Mouse (Mus musculus) MEL (cell line): ENCODE measurements around the gene Cox8c. TPM values are rescaled to one million over a fixed set of nuclear protein-coding genes. Genes with fewer than 3 reads are reported as not detected.

Experiments
- DNase-seq: peaks from one replicate; pipeline ENCODE4 v3.0.0; 2011; ENCODE audit warnings: low read depth, low spot score
- H3K27ac ChIP-seq: 2 replicates; pipeline ENCODE4 v1.5.1; 2012; ENCODE audit warnings: low read depth, mild to moderate bottlenecking, control low read depth, low read length, moderate library complexity; ENCODE audit not compliant: control insufficient read depth
- H3K27me3 ChIP-seq, 2 experiments: fragments of 150-350 bp in 1 of 2; sonication (generic) in 1 of 2; 2 replicates each; pipeline ENCODE4 v1.6.1; 2012; ENCODE audit warnings: low read length in 2 of 2, mild to moderate bottlenecking in 2 of 2, improper control_type of control experiment in 1 of 2, moderate library complexity in 1 of 2; ENCODE audit not compliant: insufficient read depth in 2 of 2, control insufficient read depth in 1 of 2
- H3K36me3 ChIP-seq, 2 experiments: 2 replicates each; pipeline ENCODE4 v1.6.1; 2012 to 2014; ENCODE audit warnings: low read length in 2 of 2, improper control_type of control experiment in 1 of 2, inconsistent platforms in 1 of 2, mild to moderate bottlenecking in 1 of 2; ENCODE audit not compliant: insufficient read depth in 2 of 2, control insufficient read depth in 1 of 2
- H3K4me1 ChIP-seq, 2 experiments: fragments of 150-350 bp in 1 of 2; sonication (generic) in 1 of 2; 2 replicates each; pipeline ENCODE4 v1.6.1; 2012; ENCODE audit warnings: low read length in 2 of 2, improper control_type of control experiment in 1 of 2, mild to moderate bottlenecking in 1 of 2; ENCODE audit not compliant: insufficient read depth in 2 of 2, control insufficient read depth in 1 of 2
- H3K4me3 ChIP-seq, 2 experiments: fragments of 150-350 bp in 1 of 2; sonication (generic) in 1 of 2; 2 replicates each; pipeline ENCODE4 v1.5.1; 2012; ENCODE audit warnings: low read depth in 2 of 2, low read length in 2 of 2, mild to moderate bottlenecking in 2 of 2, moderate library complexity in 2 of 2, control low read depth in 1 of 2, improper control_type of control experiment in 1 of 2; ENCODE audit not compliant: control insufficient read depth in 1 of 2, insufficient read depth in 1 of 2
- H3K79me2 ChIP-seq: 2 replicates; pipeline ENCODE4 v1.6.1; 2012; ENCODE audit warnings: mild to moderate bottlenecking, low read length, moderate library complexity; ENCODE audit not compliant: control insufficient read depth, poor library complexity, insufficient read depth
- H3K9ac ChIP-seq: 2 replicates; pipeline ENCODE4 v1.6.1; 2012; ENCODE audit warnings: low read depth, mild to moderate bottlenecking, control low read depth, low read length, moderate library complexity; ENCODE audit not compliant: control insufficient read depth, poor library complexity, severe bottlenecking
- H3K9me3 ChIP-seq: fragments of 150-350 bp; sonication (generic); replicated peaks from 2 replicates; pipeline ENCODE4 v1.6.1; 2012; ENCODE audit warnings: mild to moderate bottlenecking, low read length, improper control_type of control experiment, moderate library complexity; ENCODE audit not compliant: insufficient read depth
- CTCF ChIP-seq, 3 experiments: IDR thresholded peaks in 2 of 3; conservative IDR thresholded peaks in 1 of 3; 2 replicates each; pipeline ENCODE4 v1.5.1; 2011 to 2012; ENCODE audit warnings: low read length in 3 of 3, low read depth in 2 of 3, mild to moderate bottlenecking in 2 of 3, improper control_type of control experiment in 1 of 3, inconsistent platforms in 1 of 3, mixed read lengths in 1 of 3, moderate library complexity in 1 of 3; ENCODE audit not compliant: control insufficient read depth in 1 of 3, insufficient read depth in 1 of 3, poor library complexity in 1 of 3, severe bottlenecking in 1 of 3
- E2F4 ChIP-seq: IDR thresholded peaks from 2 replicates; pipeline ENCODE4 v1.6.1; 2011; ENCODE audit warnings: low read depth, low read length, improper control_type of control experiment, borderline replicate concordance
- ELF1 ChIP-seq: IDR thresholded peaks from 2 replicates; pipeline ENCODE4 v1.6.1; 2014; ENCODE audit warnings: low read depth, mild to moderate bottlenecking, inconsistent platforms, low read length, improper control_type of control experiment, moderate library complexity
- ETS1 ChIP-seq: IDR thresholded peaks from 2 replicates; pipeline ENCODE4 v1.6.1; 2012; ENCODE audit warnings: low read depth, mild to moderate bottlenecking, inconsistent platforms, low read length, improper control_type of control experiment, moderate library complexity
- JUND ChIP-seq: IDR thresholded peaks from 2 replicates; pipeline ENCODE4 v1.6.1; 2011; ENCODE audit warnings: low read depth, mild to moderate bottlenecking, improper control_type of control experiment, low read length
- MAX ChIP-seq: IDR thresholded peaks from 2 replicates; pipeline ENCODE4 v1.6.1; 2011; ENCODE audit warnings: low read length, improper control_type of control experiment
- MXI1 ChIP-seq: IDR thresholded peaks from 2 replicates; pipeline ENCODE4 v1.6.1; 2011; ENCODE audit warnings: mild to moderate bottlenecking, low read depth, low read length, improper control_type of control experiment
- NELFE ChIP-seq: IDR thresholded peaks from 2 replicates; pipeline ENCODE4 v1.6.1; 2011; ENCODE audit warnings: low read depth, low read length, improper control_type of control experiment
- NRF1 ChIP-seq: IDR thresholded peaks from 2 replicates; pipeline ENCODE4 v1.6.1; 2014; ENCODE audit warnings: low read depth, mild to moderate bottlenecking, inconsistent platforms, low read length, improper control_type of control experiment, moderate library complexity; ENCODE audit not compliant: poor library complexity, insufficient read depth, severe bottlenecking
- POLR2A ChIP-seq, 2 experiments: IDR thresholded peaks; 2 replicates each; pipeline ENCODE4 v1.6.1; 2011 to 2012; ENCODE audit warnings: low read length in 2 of 2, mild to moderate bottlenecking in 2 of 2, control low read depth in 1 of 2, improper control_type of control experiment in 1 of 2, low read depth in 1 of 2, moderate library complexity in 1 of 2; ENCODE audit not compliant: control insufficient read depth in 1 of 2, insufficient read depth in 1 of 2, poor library complexity in 1 of 2
- POLR2AphosphoS2 ChIP-seq: IDR thresholded peaks from 2 replicates; pipeline ENCODE4 v1.6.1; 2011; ENCODE audit warnings: low read length, improper control_type of control experiment
- RCOR1 ChIP-seq: IDR thresholded peaks from 2 replicates; pipeline ENCODE4 v1.6.1; 2012; ENCODE audit warnings: low read depth, mild to moderate bottlenecking, inconsistent platforms, low read length, improper control_type of control experiment
- TBP ChIP-seq: IDR thresholded peaks from 2 replicates; pipeline ENCODE4 v1.8.0; 2011; ENCODE audit warnings: low read depth, low read length, improper control_type of control experiment
- USF1 ChIP-seq: IDR thresholded peaks from 2 replicates; pipeline ENCODE4 v1.6.1; 2014; ENCODE audit warnings: low read depth, mild to moderate bottlenecking, inconsistent platforms, low read length, improper control_type of control experiment, moderate library complexity
- ZC3H11A ChIP-seq: IDR thresholded peaks from 2 replicates; pipeline ENCODE4 v1.6.1; 2012; ENCODE audit warnings: low read depth, mild to moderate bottlenecking, inconsistent platforms, low read length, improper control_type of control experiment
- ZNF384 ChIP-seq: IDR thresholded peaks from 2 replicates; pipeline ENCODE4 v1.6.1; 2012; ENCODE audit warnings: low read depth, mild to moderate bottlenecking, inconsistent platforms, low read length, improper control_type of control experiment
- polyA plus RNA-seq, 2 experiments: library from polyadenylated mRNA; stranded (reverse) in 1 of 2; unstranded in 1 of 2; fragments of >175 nt in 1 of 2; fragments of >200 nt in 1 of 2; gene quantifications; 2 replicates each; pipeline versions ENCODE4 v1.2.1 to v1.2.4; 2012; ENCODE audit warnings: low replicate concordance in 2 of 2, low read depth in 1 of 2; ENCODE audit not compliant: insufficient read length in 2 of 2, insufficient read depth in 1 of 2, missing spikeins in 1 of 2
- total RNA-seq: library from RNA; depleted of rRNA; stranded (reverse); fragments of 300-350 nt; gene quantifications from 2 replicates; pipeline ENCODE4 v1.2.3, GENCODE M21; 2012; rRNA removed

Gene Cox8c
- total and polyA plus RNA-seq, 3 experiments: not detected

GRCm38 (mm10) chr12:102948778-102949394 lies 49.8 kb downstream of the Cox8c start, which contains the start of gene Unc79:
Gene Unc79 (plus strand): TSS chr12:102948859.
- Histone ChIP-seq H3K9me3 (no peaks in the 10 kb centered on the region), H3K4me3 (no peak within 1 kb of the TSS), H3K27me3 (no peaks in the 10 kb centered on the region), H3K27ac (no peak within 1 kb of the TSS), H3K4me1 (no peaks in the 10 kb centered on the region), H3K79me2 (no peaks in the 10 kb centered on the region), H3K36me3 (no peaks in the 10 kb centered on the region), H3K9ac (no peak within 1 kb of the TSS)
- TF ChIP-seq POLR2A (IDR thresholded peaks at IDR 0.05; ENCODE audit: control insufficient read depth in 1 of 2, insufficient read depth in 1 of 2, low read depth in 1 of 2, low read length in 2 of 2, poor library complexity in 1 of 2) (no peak), MAX (no peak), CTCF (IDR thresholded peaks at IDR 0.05 in 2 of 3, conservative IDR thresholded peaks at IDR 0.05 in 1 of 3; ENCODE audit: control insufficient read depth in 1 of 3, insufficient read depth in 1 of 3, low read depth in 2 of 3, low read length in 3 of 3, poor library complexity in 1 of 3, severe bottlenecking in 1 of 3) (no peak), MXI1 (no peak), POLR2AphosphoS2 (no peak), ELF1 (no peak), NRF1 (no peak), RCOR1 (no peak), TBP (no peak), ZC3H11A (no peak), NELFE (no peak)
- no peak for DNase-seq

- Histone ChIP-seq H3K27me3 (no peaks in the 10 kb centered on the region), H3K4me1 (no peaks in the 10 kb centered on the region), H3K27ac (no peak overlapping the region), H3K4me3 (no peak overlapping the region), H3K36me3 (no peaks in the 10 kb centered on the region), H3K9ac (no peak overlapping the region), H3K79me2 (no peaks in the 10 kb centered on the region), H3K9me3 (no peaks in the 10 kb centered on the region)
- TF ChIP-seq JUND (no peak), ZNF384 (no peak), E2F4 (no peak), ZC3H11A (no peak), USF1 (no peak), ETS1 (no peak)
- no peak for DNase-seq
Observed at GRCm38 (mm10) chr12:102949395-102950208, 50.5 kb downstream of the Cox8c start.

Other genes starting within 250 kb of the Cox8c start
- 10.5 and 12.0 TPM in 2 replicates for gene Itpk1, start 194.4 kb upstream of the Cox8c start, total RNA-seq
- gene Itpk1, start 194.4 kb upstream of the Cox8c start, polyA plus RNA-seq: 10 to 100 TPM in 1 of 2 experiments, not detected in 1; 25.7 TPM
- 8.4 and 9.4 TPM in 2 replicates for gene Moap1, start 155.7 kb upstream of the Cox8c start, total RNA-seq
- gene Moap1, start 155.7 kb upstream of the Cox8c start, polyA plus RNA-seq: 1 to 10 TPM in 1 of 2 experiments, not detected in 1; 8.2 TPM
- 9.0 and 9.3 TPM in 2 replicates for gene Tmem251, start 155.6 kb upstream of the Cox8c start, total RNA-seq
- 10 to 100 TPM; 11.4 to 57.5 TPM for gene Tmem251, start 155.6 kb upstream of the Cox8c start, polyA plus RNA-seq
- not detected in 2 replicates for gene Gm28051, start 141.6 kb upstream of the Cox8c start, total RNA-seq
- not detected for gene Gm28051, start 141.6 kb upstream of the Cox8c start, polyA plus RNA-seq
- 33.0 and 33.7 TPM in 2 replicates for gene Gon7, start 141.5 kb upstream of the Cox8c start, total RNA-seq
- gene Gon7, start 141.5 kb upstream of the Cox8c start, polyA plus RNA-seq: 100 to 1,000 TPM in 1 of 2 experiments, 10 to 100 TPM in 1; 31.3 to 129 TPM
- 58.5 and 68.1 TPM in 2 replicates for gene Ubr7, start 141.3 kb upstream of the Cox8c start, total RNA-seq
- 10 to 100 TPM in 1 of 2 experiments, not detected in 1; 62.3 TPM for gene Ubr7, start 141.3 kb upstream of the Cox8c start, polyA plus RNA-seq
- 6.9 and 8.8 TPM in 2 replicates for gene Gm20604, start 140.6 kb upstream of the Cox8c start, total RNA-seq
- 1 to 10 TPM in 1 of 2 experiments, not detected in 1; 7.9 TPM for gene Gm20604, start 140.6 kb upstream of the Cox8c start, polyA plus RNA-seq
- gene Btbd7, start 20.8 kb upstream of the Cox8c start, total RNA-seq: 8.4 and 8.5 TPM in 2 replicates
- 10 to 100 TPM in 1 of 2 experiments, not detected in 1; 14.3 TPM for gene Btbd7, start 20.8 kb upstream of the Cox8c start, polyA plus RNA-seq
- gene Unc79, start 49.5 kb downstream of the Cox8c start, total RNA-seq: not detected in 2 replicates
- gene Unc79, start 49.5 kb downstream of the Cox8c start, polyA plus RNA-seq: under 1 TPM in 1 of 2 experiments, not detected in 1; 0.01 TPM